Mouse (Mus musculus) lung, embryonic 15.5 days (tissue): ENCODE results near the gene Trhr2. TPM values are rescaled to one million over a fixed set of nuclear protein-coding genes. Genes with fewer than 3 reads are reported as not detected.
"Not testable (repeated sequence)": the region's sequence is repeated elsewhere in the genome, so short reads cannot be mapped to it uniquely, and the experiment has no call there.

Experiments used
- ATAC-seq: fragments of 200-750 bp; cut with Nextera tagmentation; 2 replicates; pipeline ENCODE4 v1.8.0; 2017; ENCODE audit warnings: moderate number of reproducible peaks, borderline replicate concordance; ENCODE audit not compliant: low FRiP score, low TSS enrichment; ENCODE audit errors: extremely low read depth
- H3K27ac ChIP-seq: fragments of 300-500 bp; sonication (generic); 2 replicates; pipeline ENCODE4 v1.5.1; 2015; ENCODE audit warnings: moderate library complexity, mild to moderate bottlenecking, inconsistent platforms
- H3K27me3 ChIP-seq: fragments of 300-500 bp; sonication (generic); 2 replicates; pipeline ENCODE4 v1.6.1; 2015; ENCODE audit warnings: inconsistent platforms
- H3K36me3 ChIP-seq: fragments of 300-500 bp; sonication (generic); 2 replicates; pipeline ENCODE4 v1.6.1; 2015; ENCODE audit warnings: inconsistent platforms
- H3K4me1 ChIP-seq: fragments of 300-500 bp; sonication (generic); 2 replicates; pipeline ENCODE4 v1.6.1; 2015; ENCODE audit warnings: inconsistent platforms
- H3K4me2 ChIP-seq: fragments of 300-500 bp; sonication (generic); 2 replicates; pipeline ENCODE4 v1.6.1; 2015; ENCODE audit warnings: inconsistent platforms, mild to moderate bottlenecking, moderate library complexity
- H3K4me3 ChIP-seq: fragments of 300-500 bp; sonication (generic); 2 replicates; pipeline ENCODE4 v1.5.1; 2015; ENCODE audit warnings: mild to moderate bottlenecking, inconsistent platforms
- H3K9ac ChIP-seq: fragments of 300-500 bp; sonication (generic); 2 replicates; pipeline ENCODE4 v1.6.1; 2015; ENCODE audit warnings: inconsistent platforms
- H3K9me3 ChIP-seq: fragments of 300-500 bp; sonication (generic); 2 replicates; pipeline ENCODE4 v1.6.1; 2016; ENCODE audit warnings: inconsistent platforms
- WGBS: fragments of 180-500 bp; shearing (Covaris S2); methylation state at CpG from one replicate; pipeline ENCODE4 v1.1.7; 2015; 5-methylcytosine and 5-hydroxymethylcytosine counted together
- polyA plus RNA-seq: library from polyadenylated mRNA; unstranded; fragments of >200 nt; fragmentation: Nextera tagmentation; extraction: Ambion mirVana; gene quantifications from 2 replicates; pipeline ENCODE4 v1.2.1, GENCODE M21; 2015

The Trhr2 gene
- polyA plus RNA-seq, 1 experiment from 2014 or later, result not detected

- Histone ChIP-seq H3K4me3 (no peak overlapping the region), H3K9me3 (no peaks in the 10 kb centered on the region), H3K27ac (no peak overlapping the region), H3K4me1 (peaks cover 56% of the 10 kb centered on the region), H3K9ac (no peak overlapping the region), H3K27me3 (0 out of 2 replicates have a peak, but pooled peaks cover 1% of the 10 kb centered on the region), H3K4me2 (no peak overlapping the region), H3K36me3 (no peaks in the 10 kb centered on the region; the same call in 1 of the 2 replicates)
- 56% methylated on average over 8 of the region's 8 CpGs for WGBS
- ATAC-seq, result no peak
Measured at GRCm38 (mm10) chr8:122329072-122329471, 31.5 kb downstream of the Trhr2 start.

GRCm38 (mm10) chr8:122326114-122326542 is 34.4 kb downstream of the Trhr2 start:
- WGBS, result 23% methylated on average over 14 of the region's 14 CpGs
- H3K27ac ChIP-seq, result no peak overlapping the region

GRCm38 (mm10) chr8:122325196-122325595 is 35.4 kb downstream of the Trhr2 start:
- Histone ChIP-seq H3K9me3 (no peaks in the 10 kb centered on the region), H3K36me3 (no peaks in the 10 kb centered on the region; the same call in 1 of the 2 replicates), H3K4me1 (peaks cover 50% of the 10 kb centered on the region), H3K27me3 (no peaks in the 10 kb centered on the region), H3K4me2 (no peak overlapping the region), H3K9ac (no peak overlapping the region), H3K4me3 (no peak overlapping the region), H3K27ac (no peak overlapping the region)
- 37% methylated on average over 2 of the region's 2 CpGs for WGBS
- no peak for ATAC-seq

More at GRCm38 (mm10) chr8:122326114-122326542, 34.4 kb downstream of the Trhr2 start:
- ATAC-seq, result no peak
- Histone ChIP-seq H3K9me3 (no peaks in the 10 kb centered on the region), H3K9ac (0 out of 2 replicates have a peak overlapping the region, but pooled peaks have one; percentile 3), H3K4me3 (no peak overlapping the region; the same call in 1 of the 2 replicates), H3K4me2 (peak overlapping the region; percentile 2; the same call in 1 of the 2 replicates), H3K4me1 (peaks cover 60% of the 10 kb centered on the region), H3K36me3 (no peaks in the 10 kb centered on the region; the same call in 1 of the 2 replicates), H3K27me3 (no peaks in the 10 kb centered on the region)

GRCm38 (mm10) chr8:122323951-122324402 is 36.6 kb downstream of the Trhr2 start:
- H3K4me3 ChIP-seq, H3K9me3 ChIP-seq, H3K4me2 ChIP-seq, H3K27me3 ChIP-seq, H3K36me3 ChIP-seq, H3K9ac ChIP-seq: not testable (repeated sequence)
- WGBS, result 14% methylated on average over 13 of the region's 13 CpGs
- H3K27ac ChIP-seq, result peak overlapping the region; percentile 25; the same call in 1 of the 2 replicates
- ATAC-seq, result 0 out of 2 replicates have a peak, but pooled peaks have one; percentile 12
- H3K4me1 ChIP-seq, result peaks cover 50% of the 10 kb centered on the region

- ATAC-seq, result no peak
- H3K9ac ChIP-seq, result no peak overlapping the region
Measured at GRCm38 (mm10) chr8:122322792-122323191, 37.8 kb downstream of the Trhr2 start.

GRCm38 (mm10) chr8:122322126-122322525 is 38.4 kb downstream of the Trhr2 start:
- Histone ChIP-seq H3K4me1 (peaks cover 52% of the 10 kb centered on the region), H3K4me3 (no peak overlapping the region), H3K27me3 (no peaks in the 10 kb centered on the region), H3K4me2 (no peak overlapping the region), H3K9ac (no peak overlapping the region), H3K27ac (no peak overlapping the region), H3K9me3 (no peaks in the 10 kb centered on the region), H3K36me3 (no peaks in the 10 kb centered on the region)
- 80% methylated on average over 7 of the region's 7 CpGs for WGBS
- ATAC-seq, result no peak

More at GRCm38 (mm10) chr8:122322792-122323191, 37.8 kb downstream of the Trhr2 start:
- H3K36me3 ChIP-seq, result no peaks in the 10 kb centered on the region
- H3K4me1 ChIP-seq, result peaks cover 52% of the 10 kb centered on the region
- H3K4me2 ChIP-seq, result no peak overlapping the region
- no peaks in the 10 kb centered on the region for H3K27me3 ChIP-seq
- H3K27ac ChIP-seq, result no peak overlapping the region
- H3K4me3 ChIP-seq, result no peak overlapping the region
- WGBS, result 21% methylated on average over 11 of the region's 11 CpGs
- no peaks in the 10 kb centered on the region for H3K9me3 ChIP-seq

GRCm38 (mm10) chr8:122321455-122321921 is 39.1 kb downstream of the Trhr2 start:
- no peaks in the 10 kb centered on the region for H3K36me3 ChIP-seq
- no peak overlapping the region for H3K27ac ChIP-seq
- H3K9me3 ChIP-seq, result no peaks in the 10 kb centered on the region
- no peaks in the 10 kb centered on the region for H3K27me3 ChIP-seq
- H3K4me3 ChIP-seq, result no peak overlapping the region
- H3K4me1 ChIP-seq, result peaks cover 49% of the 10 kb centered on the region
- 51% methylated on average over 10 of the region's 10 CpGs for WGBS
- no peak overlapping the region for H3K9ac ChIP-seq
- ATAC-seq, result no peak
- no peak overlapping the region for H3K4me2 ChIP-seq

GRCm38 (mm10) chr8:122320541-122320940 is 40.0 kb downstream of the Trhr2 start:
- H3K4me2 ChIP-seq, result no peak overlapping the region
- no peaks in the 10 kb centered on the region for H3K36me3 ChIP-seq
- no peaks in the 10 kb centered on the region for H3K27me3 ChIP-seq
- peaks cover 39% of the 10 kb centered on the region for H3K4me1 ChIP-seq
- no peaks in the 10 kb centered on the region for H3K9me3 ChIP-seq
- WGBS, result 48% methylated on average over 3 of the region's 3 CpGs
- no peak overlapping the region for H3K4me3 ChIP-seq
- no peak overlapping the region for H3K27ac ChIP-seq
- no peak overlapping the region for H3K9ac ChIP-seq
- no peak for ATAC-seq

GRCm38 (mm10) chr8:122319708-122320075 is 40.9 kb downstream of the Trhr2 start:
- H3K36me3 ChIP-seq, result no peaks in the 10 kb centered on the region
- WGBS, result 51% methylated on average over 7 of the region's 7 CpGs
- no peak overlapping the region for H3K27ac ChIP-seq
- no peak overlapping the region for H3K4me3 ChIP-seq
- H3K27me3 ChIP-seq, result no peaks in the 10 kb centered on the region
- H3K9me3 ChIP-seq, result no peaks in the 10 kb centered on the region
- H3K9ac ChIP-seq, result no peak overlapping the region
- H3K4me1 ChIP-seq, result peaks cover 32% of the 10 kb centered on the region
- no peak overlapping the region for H3K4me2 ChIP-seq
- no peak for ATAC-seq

- Histone ChIP-seq H3K27ac (no peak overlapping the region), H3K4me1 (peaks cover 31% of the 10 kb centered on the region), H3K9me3 (no peaks in the 10 kb centered on the region), H3K9ac (no peak overlapping the region), H3K4me3 (no peak overlapping the region), H3K4me2 (no peak overlapping the region), H3K27me3 (no peaks in the 10 kb centered on the region), H3K36me3 (no peaks in the 10 kb centered on the region)
- 41% methylated on average over 11 of the region's 11 CpGs for WGBS
- no peak for ATAC-seq
Measured at GRCm38 (mm10) chr8:122319045-122319707, 41.4 kb downstream of the Trhr2 start.

- H3K9ac ChIP-seq, result no peak overlapping the region
- no peak overlapping the region for H3K4me2 ChIP-seq
- no peak overlapping the region for H3K27ac ChIP-seq
Measured at GRCm38 (mm10) chr8:122317918-122318475, 42.5 kb downstream of the Trhr2 start.

GRCm38 (mm10) chr8:122316402-122316801 is 44.1 kb downstream of the Trhr2 start:
- no peak overlapping the region for H3K27ac ChIP-seq
- no peak overlapping the region for H3K4me2 ChIP-seq
- no peak overlapping the region for H3K9ac ChIP-seq
- ATAC-seq, result no peak
- 40% methylated on average over 2 of the region's 2 CpGs for WGBS
- H3K27me3 ChIP-seq, result no peaks in the 10 kb centered on the region
- H3K4me3 ChIP-seq, result no peak overlapping the region
- H3K36me3 ChIP-seq, result no peaks in the 10 kb centered on the region
- H3K4me1 ChIP-seq, result peaks cover 29% of the 10 kb centered on the region
- no peaks in the 10 kb centered on the region for H3K9me3 ChIP-seq

More at GRCm38 (mm10) chr8:122317918-122318475, 42.5 kb downstream of the Trhr2 start:
- no peak for ATAC-seq
- H3K27me3 ChIP-seq, result no peaks in the 10 kb centered on the region
- H3K4me3 ChIP-seq, result no peak overlapping the region
- 58% methylated on average over 8 of the region's 8 CpGs for WGBS
- H3K9me3 ChIP-seq, result no peaks in the 10 kb centered on the region
- peaks cover 34% of the 10 kb centered on the region for H3K4me1 ChIP-seq
- H3K36me3 ChIP-seq, result no peaks in the 10 kb centered on the region
